Mouse (Mus musculus) limb, embryonic 13.5 days (tissue): ENCODE measurements at regions not wholly inside any gene's neighbourhood (a gene's known extent, or its start where the extent isn't known, plus 50 kb on each side); places are given as distances from the start of the nearest gene placed in this dataset.

ENCODE experiments used
- ATAC-seq: fragments of 200-750 bp; cut with Nextera tagmentation; 2 replicates; pipeline ENCODE4 v1.8.0; 2017; ENCODE audit warnings: low read depth, moderate number of reproducible peaks, moderate TSS enrichment; ENCODE audit not compliant: low FRiP score
- H3K27ac ChIP-seq: fragments of 300-500 bp; sonication (generic); 2 replicates; pipeline ENCODE4 v1.5.1; 2015; ENCODE audit warnings: inconsistent platforms, mild to moderate bottlenecking, moderate library complexity
- H3K27me3 ChIP-seq: fragments of 300-500 bp; sonication (generic); 2 replicates; pipeline ENCODE4 v1.6.1; 2015; ENCODE audit warnings: mild to moderate bottlenecking, inconsistent platforms
- H3K36me3 ChIP-seq: fragments of 300-500 bp; sonication (generic); 2 replicates; pipeline ENCODE4 v1.6.1; 2015; ENCODE audit warnings: inconsistent platforms, mild to moderate bottlenecking, moderate library complexity
- H3K4me1 ChIP-seq: fragments of 300-500 bp; sonication (generic); 2 replicates; pipeline ENCODE4 v1.6.1; 2015; ENCODE audit warnings: inconsistent platforms
- H3K4me2 ChIP-seq: fragments of 300-500 bp; sonication (generic); replicated peaks from 2 replicates; pipeline ENCODE4 v1.6.1; 2015; ENCODE audit warnings: inconsistent platforms, mild to moderate bottlenecking, moderate library complexity
- H3K4me3 ChIP-seq: fragments of 300-500 bp; sonication (generic); 2 replicates; pipeline ENCODE4 v1.5.1; 2015; ENCODE audit warnings: moderate library complexity, mild to moderate bottlenecking, inconsistent platforms
- H3K9ac ChIP-seq: fragments of 300-500 bp; sonication (generic); 2 replicates; pipeline ENCODE4 v1.6.1; 2015; ENCODE audit warnings: mild to moderate bottlenecking, inconsistent platforms
- H3K9me3 ChIP-seq: fragments of 300-500 bp; sonication (generic); 2 replicates; pipeline ENCODE4 v1.6.1; 2016; ENCODE audit warnings: inconsistent platforms
- WGBS: fragments of 180-500 bp; shearing (Covaris S2); methylation state at CpG from one replicate; pipeline ENCODE4 v1.1.7; 2015; 5-methylcytosine and 5-hydroxymethylcytosine counted together

DNA sequence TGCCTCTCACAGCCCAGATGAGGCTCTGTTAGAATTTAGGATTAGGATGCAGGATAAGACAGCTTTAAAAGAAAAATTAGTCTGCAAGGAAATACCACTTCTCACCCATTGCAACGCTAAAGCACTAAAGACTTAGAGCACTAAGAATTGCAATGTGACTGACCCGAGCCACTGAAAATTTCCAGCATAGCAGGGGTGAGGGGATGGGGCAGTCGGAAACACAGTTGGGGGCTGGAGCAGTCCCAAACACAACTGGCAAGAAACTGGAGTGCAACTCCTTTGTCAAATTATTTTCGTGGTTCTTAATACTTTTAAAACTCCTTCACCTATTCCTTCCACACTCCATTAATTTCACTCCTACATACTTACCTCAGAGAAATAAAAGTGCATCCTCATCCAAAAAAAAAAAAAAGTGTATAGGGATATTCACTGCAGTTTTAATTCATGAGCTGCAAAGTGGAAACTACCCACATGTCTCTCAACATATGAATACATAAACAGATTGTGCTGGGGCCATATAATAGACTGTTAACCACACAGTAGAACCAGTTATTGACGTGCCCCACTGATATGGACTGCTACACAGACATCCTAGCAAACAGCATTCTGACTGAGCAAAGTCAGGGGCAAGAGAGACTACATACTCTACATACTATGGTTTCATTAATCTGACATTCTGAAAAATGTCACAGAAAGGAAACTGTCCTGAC is 210.3 kb upstream of the Btbd3 start:
- H3K4me2 ChIP-seq: no peak overlapping the region
- no peak for ATAC-seq
- no peaks in the 10 kb centered on the region for H3K27me3 ChIP-seq
- H3K4me3 ChIP-seq: no peak overlapping the region
- H3K36me3 ChIP-seq: no peaks in the 10 kb centered on the region
- H3K4me1 ChIP-seq: no peaks in the 10 kb centered on the region
- no peaks in the 10 kb centered on the region for H3K9me3 ChIP-seq
- no peak overlapping the region for H3K9ac ChIP-seq
- WGBS: 41% methylated on average over 5 of the region's 5 CpGs
- no peak overlapping the region for H3K27ac ChIP-seq

DNA sequence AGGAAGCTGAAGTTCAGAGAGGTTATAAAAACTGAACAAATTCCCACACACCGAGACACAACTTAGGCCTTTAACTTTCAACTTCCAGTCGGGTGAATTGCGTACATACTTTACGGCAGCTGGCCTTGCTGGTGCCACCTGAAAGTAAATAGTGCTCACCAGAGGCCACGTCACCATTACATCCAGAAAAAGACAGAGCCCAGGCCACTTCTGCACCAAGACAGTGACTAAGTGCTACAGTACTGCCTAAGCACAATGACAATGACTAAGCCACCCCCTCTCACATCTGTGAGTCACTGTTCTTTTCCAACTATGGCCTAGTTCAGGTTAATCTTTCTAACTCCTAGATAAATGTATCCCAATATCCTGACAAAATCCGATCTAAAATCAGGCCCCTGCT is 215.7 kb upstream of the Btbd3 start:
- H3K4me2 ChIP-seq: no peak overlapping the region
- peaks cover 3% of the 10 kb centered on the region; the same call in 1 of the 2 replicates for H3K4me1 ChIP-seq
- no peaks in the 10 kb centered on the region for H3K27me3 ChIP-seq
- ATAC-seq: no peak
- no peaks in the 10 kb centered on the region for H3K9me3 ChIP-seq
- H3K4me3 ChIP-seq: no peak overlapping the region
- H3K27ac ChIP-seq: peak overlapping the region; percentile 29; the same call in 1 of the 2 replicates
- H3K9ac ChIP-seq: no peak overlapping the region
- WGBS: 55% methylated on average over 6 of the region's 6 CpGs
- no peaks in the 10 kb centered on the region for H3K36me3 ChIP-seq

DNA sequence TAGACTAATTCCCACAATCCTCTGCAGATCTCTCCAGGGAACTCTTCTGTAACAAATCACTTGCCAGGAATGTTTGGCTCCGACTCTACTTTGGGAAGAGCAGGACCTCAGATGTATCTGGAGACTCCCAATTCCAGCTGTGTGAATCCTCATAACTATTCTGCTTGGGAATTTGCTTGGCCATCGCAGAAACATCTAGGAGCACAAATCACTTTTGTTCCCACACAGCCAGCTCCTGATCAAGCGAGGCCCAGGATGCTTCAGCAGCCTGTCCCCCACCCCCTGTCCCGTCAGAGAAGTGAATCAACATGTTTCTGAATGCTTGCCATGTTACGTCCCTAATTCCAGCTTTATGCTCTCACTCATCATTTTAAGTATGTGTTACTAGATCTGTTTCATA is 216.1 kb upstream of the Btbd3 start:
- Histone ChIP-seq H3K4me1 (peaks cover 3% of the 10 kb centered on the region; the same call in 1 of the 2 replicates), H3K4me3 (no peak overlapping the region), H3K4me2 (no peak overlapping the region), H3K36me3 (no peaks in the 10 kb centered on the region), H3K9ac (no peak overlapping the region), H3K27me3 (no peaks in the 10 kb centered on the region), H3K9me3 (no peaks in the 10 kb centered on the region), H3K27ac (no peak overlapping the region)
- peak; percentile 80 for ATAC-seq
- WGBS: 44% methylated on average over 5 of the region's 5 CpGs

DNA sequence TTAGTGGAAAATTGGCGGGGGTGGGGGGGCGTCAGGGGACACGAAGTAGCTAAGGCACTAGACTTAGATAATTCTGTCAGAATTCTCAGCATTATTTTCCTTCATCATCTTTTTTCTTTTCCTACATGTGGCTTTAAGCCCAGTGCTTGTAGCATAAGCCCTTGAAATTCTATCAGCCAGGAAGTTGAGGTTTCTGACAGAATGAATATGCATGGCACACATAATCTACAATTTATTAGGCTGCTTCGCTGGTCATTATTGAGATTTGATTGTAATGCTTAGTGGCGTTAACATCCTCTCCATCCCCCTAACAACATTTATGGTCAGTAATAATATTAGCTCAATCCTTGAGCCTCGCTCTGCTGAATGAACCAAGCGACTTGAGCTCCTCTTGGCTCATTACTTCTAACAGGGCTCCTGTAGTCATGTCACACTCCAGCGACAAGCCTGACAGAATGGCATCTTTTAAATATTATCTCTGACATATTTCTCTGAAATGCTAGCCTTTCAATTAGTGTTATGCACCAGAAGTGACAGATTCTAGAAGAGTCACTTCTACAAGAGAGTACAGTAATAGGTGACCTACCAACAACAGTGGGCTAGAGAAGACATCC is 222.1 kb upstream of the Btbd3 start:
- 71% methylated on average over 8 of the region's 8 CpGs for WGBS
- H3K9ac ChIP-seq: no peak overlapping the region
- no peak overlapping the region for H3K4me3 ChIP-seq
- ATAC-seq: no peak
- no peaks in the 10 kb centered on the region for H3K9me3 ChIP-seq
- no peak overlapping the region for H3K4me2 ChIP-seq
- no peaks in the 10 kb centered on the region for H3K27me3 ChIP-seq
- no peaks in the 10 kb centered on the region for H3K4me1 ChIP-seq
- H3K36me3 ChIP-seq: no peaks in the 10 kb centered on the region
- no peak overlapping the region for H3K27ac ChIP-seq

DNA sequence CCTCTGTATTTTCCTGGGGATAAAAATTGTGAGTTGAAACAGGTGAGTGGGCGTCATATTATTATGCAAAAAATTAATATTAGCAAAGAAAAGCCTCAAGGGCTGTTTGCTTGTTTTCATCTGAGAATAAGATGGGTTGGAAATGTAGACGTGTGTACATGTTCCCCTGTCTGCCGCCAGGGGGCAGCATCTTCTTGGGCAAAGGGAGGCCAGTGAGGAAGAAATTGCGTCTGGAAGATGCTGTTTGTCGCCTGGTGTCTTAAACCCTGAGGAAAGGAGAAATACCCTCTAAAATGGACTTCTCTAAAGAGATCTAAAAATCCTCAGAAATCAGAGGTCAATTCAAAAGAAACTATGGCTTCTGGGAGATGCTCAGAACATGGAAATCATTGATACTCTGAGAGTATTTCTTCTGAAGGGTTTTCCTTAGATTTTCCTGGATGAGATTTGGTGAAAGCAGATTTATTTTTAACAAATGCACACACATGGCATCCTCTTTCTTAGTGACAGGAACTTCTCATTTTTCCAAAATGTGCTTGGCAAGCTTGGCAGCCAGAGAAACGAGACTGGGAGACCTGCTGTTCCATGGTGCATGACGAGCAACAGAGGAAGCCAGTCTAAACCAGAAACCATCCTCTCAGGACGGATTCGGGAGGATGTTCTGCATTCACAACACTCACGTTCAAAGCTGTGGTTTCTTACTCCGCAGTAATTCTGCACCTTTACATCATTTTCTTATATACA is 222.8 kb upstream of the Btbd3 start:
- Histone ChIP-seq H3K27me3 (no peaks in the 10 kb centered on the region), H3K4me3 (no peak overlapping the region), H3K4me1 (no peaks in the 10 kb centered on the region), H3K9ac (no peak overlapping the region), H3K36me3 (no peaks in the 10 kb centered on the region), H3K4me2 (no peak overlapping the region), H3K27ac (no peak overlapping the region), H3K9me3 (no peaks in the 10 kb centered on the region)
- 31% methylated on average over 11 of the region's 11 CpGs for WGBS
- peak; percentile 32; the same call in 1 of the 2 replicates for ATAC-seq

DNA sequence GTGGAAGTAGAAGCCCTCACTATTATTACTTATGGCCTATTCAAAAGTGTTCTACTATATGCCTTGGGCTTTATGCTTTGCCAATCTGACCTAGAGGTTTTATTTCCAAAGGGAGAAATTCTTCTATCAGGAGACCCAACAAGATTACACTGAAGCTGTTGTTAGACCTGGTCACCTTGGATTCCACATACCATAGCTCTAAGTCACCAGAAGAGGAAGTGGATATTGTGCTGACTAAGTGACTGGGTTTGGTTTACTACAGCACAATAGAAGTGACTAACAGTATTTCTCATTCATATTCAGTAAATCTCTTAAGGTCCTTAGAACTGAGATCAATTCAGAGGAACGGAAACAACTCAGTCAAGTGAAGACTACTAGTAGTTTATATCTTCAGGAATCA is 229.0 kb upstream of the Btbd3 start:
- no peak overlapping the region for H3K27ac ChIP-seq
- no peaks in the 10 kb centered on the region for H3K9me3 ChIP-seq
- H3K27me3 ChIP-seq: no peaks in the 10 kb centered on the region
- 89% methylated on average over 1 of the region's 1 CpGs for WGBS
- no peaks in the 10 kb centered on the region for H3K36me3 ChIP-seq
- H3K4me1 ChIP-seq: no peaks in the 10 kb centered on the region
- no peak overlapping the region for H3K9ac ChIP-seq
- no peak overlapping the region for H3K4me3 ChIP-seq
- H3K4me2 ChIP-seq: no peak overlapping the region
- ATAC-seq: no peak

DNA sequence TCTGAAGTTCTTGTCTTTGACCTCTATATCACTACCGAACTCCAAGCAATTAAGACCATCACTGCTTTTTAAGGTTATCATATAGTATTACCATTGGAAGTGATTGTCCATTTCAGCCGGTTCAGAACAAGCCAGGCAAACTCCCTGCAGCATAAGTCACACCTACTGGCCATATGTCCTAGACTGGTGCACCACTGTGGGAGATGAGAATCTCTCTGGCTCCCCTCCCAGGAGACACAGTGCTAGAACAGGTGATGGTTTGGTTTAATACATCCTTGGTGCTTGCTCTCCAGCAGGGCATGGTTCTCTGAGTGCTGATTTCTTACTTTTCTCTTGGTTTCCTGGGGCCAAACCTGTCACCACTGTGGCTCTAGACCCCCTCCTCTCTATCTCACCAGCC is 232.8 kb upstream of the Btbd3 start:
- H3K4me3 ChIP-seq: no peak overlapping the region
- no peak for ATAC-seq
- 72% methylated on average over 2 of the region's 2 CpGs for WGBS
- no peaks in the 10 kb centered on the region for H3K9me3 ChIP-seq
- no peaks in the 10 kb centered on the region for H3K27me3 ChIP-seq
- no peak overlapping the region for H3K4me2 ChIP-seq
- no peaks in the 10 kb centered on the region for H3K36me3 ChIP-seq
- no peak overlapping the region for H3K27ac ChIP-seq
- H3K9ac ChIP-seq: no peak overlapping the region
- no peaks in the 10 kb centered on the region for H3K4me1 ChIP-seq

DNA sequence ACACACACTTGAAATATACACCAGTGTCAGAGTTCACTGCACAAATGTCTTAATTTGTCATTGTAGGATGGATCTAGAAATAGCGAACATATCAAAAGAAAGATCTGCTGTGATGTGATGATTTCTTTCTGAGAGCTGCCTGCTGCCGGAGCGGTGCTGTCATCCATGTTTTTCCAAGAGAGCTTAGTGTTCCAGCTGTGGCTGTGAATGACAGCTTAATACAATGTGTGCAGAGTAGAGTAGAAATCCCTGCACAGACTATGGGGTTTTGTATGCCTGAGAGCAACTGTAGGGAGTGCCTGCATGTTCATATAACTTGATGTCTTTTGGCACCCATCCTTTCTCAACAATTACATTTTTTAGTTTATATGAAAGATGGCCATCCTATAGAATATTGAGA is 274.6 kb upstream of the Btbd3 start:
- Histone ChIP-seq H3K9me3 (no peaks in the 10 kb centered on the region), H3K36me3 (no peaks in the 10 kb centered on the region), H3K27ac (no peak overlapping the region), H3K9ac (no peak overlapping the region), H3K27me3 (no peaks in the 10 kb centered on the region), H3K4me1 (no peaks in the 10 kb centered on the region), H3K4me3 (no peak overlapping the region), H3K4me2 (no peak overlapping the region)
- no peak for ATAC-seq
- WGBS: 79% methylated on average over 3 of the region's 3 CpGs

DNA sequence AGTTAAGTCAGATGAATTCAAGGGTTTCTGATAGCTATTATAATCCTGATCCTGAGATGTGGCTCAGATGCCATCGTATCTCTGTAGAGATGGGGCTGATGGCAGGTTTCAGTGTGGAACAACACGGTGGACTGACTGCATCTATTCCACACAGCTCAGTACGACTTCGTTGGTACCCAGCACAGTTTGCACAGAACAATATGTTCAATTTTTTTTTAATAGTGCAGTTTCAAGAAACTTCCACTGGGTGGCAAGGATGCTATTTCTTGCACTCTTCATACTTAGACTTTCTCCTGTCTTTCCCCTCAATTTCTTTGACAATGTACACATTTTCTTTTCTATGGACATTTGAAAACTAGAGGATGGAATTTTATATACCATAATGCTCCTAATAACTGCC is 278.6 kb upstream of the Btbd3 start:
- WGBS: 49% methylated on average over 4 of the region's 4 CpGs
- Histone ChIP-seq H3K4me3 (no peak overlapping the region), H3K27me3 (no peaks in the 10 kb centered on the region), H3K36me3 (no peaks in the 10 kb centered on the region), H3K4me2 (no peak overlapping the region), H3K9ac (no peak overlapping the region), H3K27ac (no peak overlapping the region), H3K9me3 (no peaks in the 10 kb centered on the region), H3K4me1 (no peaks in the 10 kb centered on the region)
- peak; percentile 19; the same call in 1 of the 2 replicates for ATAC-seq

DNA sequence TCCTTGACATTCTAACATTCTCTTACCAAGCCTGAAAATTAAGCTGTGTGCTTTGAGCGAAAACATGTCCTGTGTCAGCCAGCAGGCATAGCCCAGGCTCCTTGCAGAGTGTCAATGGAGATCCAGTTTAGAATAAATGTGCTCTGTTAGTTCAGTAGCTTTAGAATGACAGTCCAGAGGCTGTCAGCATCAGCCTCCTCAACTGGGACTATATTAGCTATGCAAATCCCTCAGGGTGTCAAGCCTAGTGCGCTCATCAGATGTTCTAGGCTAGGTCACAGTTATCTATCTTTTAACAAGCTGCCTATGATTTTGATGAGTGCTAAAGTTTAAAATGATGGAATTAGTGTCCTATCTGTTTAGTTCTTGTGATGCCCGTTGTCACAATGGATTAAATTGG is 281.7 kb upstream of the Btbd3 start:
- H3K9me3 ChIP-seq: no peaks in the 10 kb centered on the region
- H3K36me3 ChIP-seq: no peaks in the 10 kb centered on the region
- H3K27me3 ChIP-seq: no peaks in the 10 kb centered on the region
- no peak overlapping the region for H3K4me3 ChIP-seq
- no peaks in the 10 kb centered on the region for H3K4me1 ChIP-seq
- H3K27ac ChIP-seq: no peak overlapping the region
- H3K4me2 ChIP-seq: no peak overlapping the region
- ATAC-seq: no peak
- H3K9ac ChIP-seq: no peak overlapping the region
- 78% methylated on average over 3 of the region's 3 CpGs for WGBS

DNA sequence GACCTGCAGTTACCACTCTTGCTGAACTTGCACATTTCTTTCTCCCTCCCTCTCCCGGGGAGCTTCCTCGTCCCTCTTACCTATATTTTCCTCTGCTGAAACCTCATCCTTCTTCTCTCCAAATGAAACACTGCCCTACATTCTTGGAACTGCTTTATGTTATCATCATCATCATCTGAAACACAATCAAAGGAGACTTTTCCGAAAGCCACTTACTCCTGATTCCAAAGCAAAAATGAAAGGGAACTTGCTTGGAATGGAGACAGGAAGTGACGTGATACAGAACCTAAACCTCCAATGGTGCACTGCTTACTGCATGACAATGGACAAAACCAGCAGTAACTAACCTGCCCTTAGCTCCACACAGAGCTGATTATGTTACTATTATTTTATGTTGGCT is 287.2 kb upstream of the Btbd3 start:
- Histone ChIP-seq H3K4me2 (no peak overlapping the region), H3K4me1 (no peaks in the 10 kb centered on the region), H3K27me3 (no peaks in the 10 kb centered on the region), H3K36me3 (no peaks in the 10 kb centered on the region), H3K27ac (no peak overlapping the region), H3K9me3 (no peaks in the 10 kb centered on the region), H3K4me3 (no peak overlapping the region), H3K9ac (no peak overlapping the region)
- no peak for ATAC-seq
- WGBS: 74% methylated on average over 4 of the region's 4 CpGs

DNA sequence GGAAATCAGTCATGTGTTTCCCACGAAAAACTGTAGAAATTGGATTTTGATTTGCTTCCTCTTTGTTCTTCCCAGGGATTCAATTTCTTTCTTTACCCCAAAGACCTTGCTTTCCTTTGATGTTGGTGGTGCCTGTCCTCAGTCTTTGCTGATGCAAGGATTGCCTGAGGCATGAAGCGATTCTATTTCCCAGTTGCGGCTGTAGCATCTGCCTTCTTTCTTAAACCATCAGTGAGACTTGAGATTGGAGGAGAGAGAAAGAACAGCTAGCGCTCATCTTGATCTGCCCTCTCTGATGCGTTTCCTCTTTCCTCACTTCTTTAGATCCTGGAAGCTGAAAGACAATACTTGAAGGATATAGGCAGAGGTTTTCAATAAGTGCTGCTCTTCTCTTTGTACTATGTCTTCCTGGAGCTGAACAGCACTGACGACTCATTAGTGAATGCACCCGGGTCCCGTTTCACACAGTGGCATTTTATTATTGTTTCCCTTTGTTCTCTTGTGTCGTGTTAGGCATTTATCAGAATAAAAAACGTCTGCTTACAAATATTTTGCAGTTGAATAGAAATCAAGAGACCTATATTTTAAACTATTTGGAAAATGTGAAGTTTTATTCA is 289.8 kb upstream of the Btbd3 start:
- Histone ChIP-seq H3K9ac (no peak overlapping the region), H3K27me3 (no peaks in the 10 kb centered on the region), H3K9me3 (no peaks in the 10 kb centered on the region), H3K4me3 (no peak overlapping the region), H3K4me1 (no peaks in the 10 kb centered on the region), H3K4me2 (no peak overlapping the region), H3K36me3 (no peaks in the 10 kb centered on the region), H3K27ac (no peak overlapping the region)
- 49% methylated on average over 10 of the region's 10 CpGs for WGBS
- no peak for ATAC-seq
